Mouse (Mus musculus): ENCODE measurements at regions not wholly inside any gene's neighbourhood (a gene's known extent, or its start where the extent isn't known, plus 50 kb on each side); places are given as distances from the start of the nearest gene placed in this dataset.

- Histone ChIP-seq H3K27ac (no peak overlapping the region), H3K4me1 (replicated peaks; ENCODE audit: control insufficient read depth, insufficient read depth, low read length) (no peaks in the 10 kb centered on the region), H3K4me2 (replicated peaks) (no peak overlapping the region), H3K27me3 (ENCODE audit: control insufficient read depth, insufficient read depth, low read length) (no peaks in the 10 kb centered on the region), H3K36me3 (replicated peaks; ENCODE audit: control insufficient read depth, insufficient read depth) (no peaks in the 10 kb centered on the region), H3K4me3 (replicated peaks; ENCODE audit: low read length) (no peak overlapping the region), H3K9ac (no peak overlapping the region), H3K9me3 (ENCODE audit: control insufficient read depth, low read length) (no peaks in the 10 kb centered on the region)
- WGBS: 95% methylated on average over 4 of the region's 4 CpGs
- ATAC-seq (ENCODE audit: low FRiP score) (no peak), DNase-seq (ENCODE audit: low spot score) (no peak)
Measured at GRCm38 (mm10) chr5:63587051-63587450, 61.9 kb upstream of the Nwd2 start.

- no peaks in the 10 kb centered on the region for H3K9me3 ChIP-seq (ENCODE audit: control insufficient read depth, low read length)
- no peak overlapping the region for H3K4me2 ChIP-seq (replicated peaks)
- H3K27ac ChIP-seq: no peak overlapping the region
- no peak overlapping the region for H3K4me3 ChIP-seq (replicated peaks; ENCODE audit: low read length)
- H3K36me3 ChIP-seq (replicated peaks; ENCODE audit: control insufficient read depth, insufficient read depth): no peaks in the 10 kb centered on the region
- 76% methylated on average over 4 of the region's 4 CpGs for whole genome bisulfite sequencing
- H3K27me3 ChIP-seq (ENCODE audit: control insufficient read depth, insufficient read depth, low read length): no peaks in the 10 kb centered on the region
- H3K4me1 ChIP-seq (replicated peaks; ENCODE audit: control insufficient read depth, insufficient read depth, low read length): no peaks in the 10 kb centered on the region
- ATAC-seq (ENCODE audit: low FRiP score) (no peak), DNase-seq (ENCODE audit: low spot score) (no peak)
- no peak overlapping the region for H3K9ac ChIP-seq
Measured at GRCm38 (mm10) chr5:63587855-63588254, 61.0 kb upstream of the Nwd2 start.
